Mouse (Mus musculus) E14TG2a.4 (cell line): ENCODE results near the gene Rpusd4.

Source experiments
- CTCF ChIP-seq: conservative IDR thresholded peaks from 2 replicates; pipeline ENCODE4 v1.5.1; 2014; ENCODE audit warnings: low read length
- NANOG ChIP-seq: IDR thresholded peaks from 2 replicates; pipeline ENCODE4 v1.6.1; 2014; ENCODE audit warnings: borderline replicate concordance, low read length, mixed read lengths
- POU5F1 ChIP-seq: IDR thresholded peaks from 2 replicates; pipeline ENCODE4 v1.6.1; 2014; ENCODE audit warnings: low read length, borderline replicate concordance

DNA sequence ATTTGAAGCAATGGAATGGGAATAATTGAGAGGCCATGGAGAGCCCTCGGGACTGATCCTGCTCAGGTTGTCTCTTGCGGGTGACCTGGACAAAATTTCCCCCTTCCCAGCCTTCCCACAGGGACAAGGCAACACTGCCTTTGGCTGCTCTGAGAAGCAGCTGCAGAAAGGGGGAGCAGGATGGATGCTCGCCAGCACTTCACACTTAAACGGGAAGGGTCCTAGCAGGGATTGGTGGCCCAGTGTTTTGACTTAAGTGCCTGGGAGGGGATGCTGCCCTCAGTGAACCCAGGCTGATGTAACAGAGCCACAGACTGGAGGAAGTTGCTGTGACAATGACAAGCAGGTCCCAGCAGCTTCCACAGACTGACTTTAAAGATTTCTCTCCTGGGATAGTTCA is 45.9 kb downstream of the Rpusd4 start:
- TF ChIP-seq CTCF (no peak), NANOG (no peak), POU5F1 (no peak)
